Mouse (Mus musculus) midbrain, embryonic 16.5 days (tissue): ENCODE data around the gene Ppfibp1. TPM values are rescaled to one million over a fixed set of nuclear protein-coding genes. Genes with fewer than 3 reads are reported as not detected.

ENCODE experiments used
- ATAC-seq: fragments of 200-750 bp; cut with Nextera tagmentation; 2 replicates; pipeline ENCODE4 v1.8.0; 2017; ENCODE audit warnings: moderate TSS enrichment
- H3K27ac ChIP-seq: fragments of 300-500 bp; sonication (generic); 2 replicates; pipeline ENCODE4 v1.5.1; 2014; ENCODE audit warnings: mild to moderate bottlenecking, low read length, mixed read lengths
- H3K27me3 ChIP-seq: fragments of 300-500 bp; sonication (generic); 2 replicates; pipeline ENCODE4 v1.6.1; 2014; ENCODE audit warnings: low read depth, low read length, mixed read lengths; ENCODE audit not compliant: control insufficient read depth, insufficient read depth
- H3K36me3 ChIP-seq: fragments of 300-500 bp; sonication (generic); 2 replicates; pipeline ENCODE4 v1.6.1; 2014; ENCODE audit warnings: mild to moderate bottlenecking, low read length, moderate library complexity, mixed read lengths; ENCODE audit not compliant: control insufficient read depth, insufficient read depth
- H3K4me1 ChIP-seq: fragments of 300-500 bp; sonication (generic); 2 replicates; pipeline ENCODE4 v1.6.1; 2014; ENCODE audit warnings: mild to moderate bottlenecking, low read length, mixed read lengths; ENCODE audit not compliant: control insufficient read depth, insufficient read depth
- H3K4me2 ChIP-seq: fragments of 300-500 bp; sonication (generic); 2 replicates; pipeline ENCODE4 v1.6.1; 2014; ENCODE audit warnings: mild to moderate bottlenecking, low read length, mixed read lengths
- H3K4me3 ChIP-seq: fragments of 300-500 bp; sonication (generic); 2 replicates; pipeline ENCODE4 v1.5.1; 2014; ENCODE audit warnings: low read depth, mild to moderate bottlenecking, low read length, moderate library complexity, mixed read lengths
- H3K9ac ChIP-seq: fragments of 300-500 bp; sonication (generic); 2 replicates; pipeline ENCODE4 v1.6.1; 2014; ENCODE audit warnings: low read depth, low read length, mixed read lengths
- H3K9me3 ChIP-seq: fragments of 300-500 bp; sonication (generic); replicated peaks from 2 replicates; pipeline ENCODE4 v1.6.1; 2014; ENCODE audit warnings: mild to moderate bottlenecking, low read length, mixed read lengths; ENCODE audit not compliant: control insufficient read depth, poor library complexity, severe bottlenecking
- WGBS: fragments of 180-500 bp; shearing (Covaris S2); extraction: QIAGEN DNeasy Blood & Tissue Kit; methylation state at CpG from one replicate; pipeline ENCODE4 v1.1.7; 2014; 5-methylcytosine and 5-hydroxymethylcytosine counted together
- polyA plus RNA-seq: library from polyadenylated mRNA; unstranded; fragments of >200 nt; fragmentation: Nextera tagmentation; extraction: Ambion mirVana; gene quantifications from 2 replicates; pipeline ENCODE4 v1.2.1, GENCODE M21; 2015

Ppfibp1 gene
- polyA plus RNA-seq, 1 experiment from 2014 or later, result 19.6 TPM

GRCm38 (mm10) chr6:146941505-146942275, 53.4 kb downstream of the Ppfibp1 start:
- no peaks in the 10 kb centered on the region for H3K36me3 ChIP-seq
- no peaks in the 10 kb centered on the region for H3K9me3 ChIP-seq
- H3K4me1 ChIP-seq, result no peaks in the 10 kb centered on the region
- no peak for ATAC-seq
- 91% methylated on average over 7 of the region's 7 CpGs for WGBS
- H3K4me3 ChIP-seq, result no peak overlapping the region
- H3K4me2 ChIP-seq, result no peak overlapping the region
- H3K27me3 ChIP-seq, result no peaks in the 10 kb centered on the region
- H3K27ac ChIP-seq, result no peak overlapping the region
- H3K9ac ChIP-seq, result no peak overlapping the region

DNA sequence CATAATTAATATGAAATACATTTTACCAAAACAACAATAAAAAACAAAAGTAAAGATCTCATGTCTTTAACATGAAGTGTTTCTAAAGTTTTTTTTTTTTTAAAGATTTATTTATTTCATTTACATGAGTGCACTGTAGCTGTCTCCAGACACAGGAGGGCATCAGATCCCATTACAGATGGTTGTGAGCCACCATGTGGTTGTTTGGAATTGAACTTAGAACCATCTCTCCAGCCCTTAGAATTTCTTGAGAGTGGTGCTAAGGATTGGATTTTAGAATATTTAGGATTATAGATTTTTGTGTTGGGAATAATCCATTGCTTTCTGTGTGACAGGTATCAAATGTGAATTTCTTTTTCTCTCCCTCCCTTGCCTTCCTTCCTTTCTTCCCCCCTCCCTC, 55.7 kb downstream of the Ppfibp1 start:
- Histone ChIP-seq H3K9ac (no peak overlapping the region), H3K4me1 (no peaks in the 10 kb centered on the region), H3K36me3 (no peaks in the 10 kb centered on the region), H3K9me3 (no peaks in the 10 kb centered on the region), H3K4me2 (no peak overlapping the region), H3K27ac (no peak overlapping the region), H3K27me3 (no peaks in the 10 kb centered on the region), H3K4me3 (no peak overlapping the region)
- ATAC-seq, result no peak

DNA sequence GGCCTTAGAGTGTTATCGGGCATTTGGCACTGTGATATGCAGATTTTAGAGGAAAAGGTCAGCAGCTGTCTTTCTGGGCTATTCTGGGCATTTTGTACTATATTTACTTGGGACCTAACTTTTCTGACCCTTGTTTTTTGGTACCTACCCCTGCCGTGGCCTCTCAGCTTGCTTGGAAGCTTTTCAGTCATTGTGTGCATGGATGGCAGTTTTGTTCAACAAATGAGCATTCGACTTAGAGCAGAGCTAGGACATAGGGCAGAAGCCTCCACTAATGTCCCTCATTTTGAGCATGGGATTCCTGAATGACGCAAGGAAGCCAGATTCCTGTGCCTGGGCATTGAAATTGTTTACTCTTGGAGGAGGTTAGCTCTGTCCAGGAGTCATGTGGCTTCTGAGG, 56.5 kb downstream of the Ppfibp1 start:
- Histone ChIP-seq H3K9me3 (no peaks in the 10 kb centered on the region), H3K27me3 (no peaks in the 10 kb centered on the region), H3K27ac (no peak overlapping the region), H3K4me2 (no peak overlapping the region), H3K9ac (no peak overlapping the region), H3K36me3 (no peaks in the 10 kb centered on the region), H3K4me3 (no peak overlapping the region), H3K4me1 (0 out of 2 replicates have a peak, but pooled peaks cover under 1% of the 10 kb centered on the region)
- 59% methylated on average over 4 of the region's 4 CpGs for WGBS
- no peak for ATAC-seq

DNA sequence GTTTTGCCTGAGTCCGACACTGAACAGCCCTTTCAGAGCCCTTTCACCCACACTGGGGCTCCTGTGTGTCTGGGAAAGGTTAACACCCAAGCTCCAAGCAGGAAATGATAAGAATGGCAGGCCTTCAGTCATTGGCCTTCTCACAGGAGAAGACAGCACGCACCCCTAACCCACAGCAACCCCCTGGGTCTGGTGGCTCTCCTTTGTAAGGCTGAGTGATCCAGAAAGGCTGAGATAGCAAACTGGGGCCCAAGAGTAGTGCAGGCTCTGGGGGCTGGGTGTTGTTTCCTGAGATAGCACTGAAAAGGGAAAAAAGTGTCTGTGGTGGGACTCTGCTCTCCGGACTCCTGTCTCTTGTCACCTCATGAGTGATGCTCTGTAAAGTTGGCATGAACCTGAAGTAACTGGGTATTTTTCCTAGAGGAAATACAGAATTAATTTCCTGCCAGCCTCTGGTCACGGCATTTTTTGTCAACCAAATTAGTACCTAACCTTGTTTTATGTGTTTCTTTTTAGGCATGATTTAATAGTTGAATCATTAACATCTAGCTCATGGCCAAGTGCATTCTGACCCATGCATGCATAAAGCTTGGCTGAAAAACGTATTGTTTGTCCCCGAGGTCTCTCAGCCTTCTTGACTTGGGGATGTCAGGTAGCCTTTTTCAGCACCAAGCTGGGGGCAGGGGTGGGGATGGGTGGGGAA, 58.2 kb downstream of the Ppfibp1 start:
- Histone ChIP-seq H3K27ac (no peak overlapping the region), H3K4me3 (no peak overlapping the region), H3K36me3 (no peaks in the 10 kb centered on the region), H3K27me3 (no peaks in the 10 kb centered on the region), H3K9ac (no peak overlapping the region), H3K4me2 (no peak overlapping the region), H3K9me3 (no peaks in the 10 kb centered on the region), H3K4me1 (peaks cover 7% of the 10 kb centered on the region)
- no peak for ATAC-seq
- WGBS, result 83% methylated on average over 6 of the region's 6 CpGs

GRCm38 (mm10) chr6:146947186-146947585, 58.9 kb downstream of the Ppfibp1 start:
- H3K36me3 ChIP-seq, result no peaks in the 10 kb centered on the region
- ATAC-seq, result no peak
- H3K27ac ChIP-seq, result no peak overlapping the region
- H3K9ac ChIP-seq, result no peak overlapping the region
- H3K4me3 ChIP-seq, result no peak overlapping the region
- peaks cover 7% of the 10 kb centered on the region for H3K4me1 ChIP-seq
- no peaks in the 10 kb centered on the region for H3K9me3 ChIP-seq
- 81% methylated on average over 4 of the region's 4 CpGs for WGBS
- H3K4me2 ChIP-seq, result no peak overlapping the region
- no peaks in the 10 kb centered on the region for H3K27me3 ChIP-seq

GRCm38 (mm10) chr6:146949682-146950453, 61.6 kb downstream of the Ppfibp1 start:
- H3K4me2 ChIP-seq, result no peak overlapping the region
- no peak overlapping the region for H3K4me3 ChIP-seq
- no peak for ATAC-seq
- no peaks in the 10 kb centered on the region for H3K36me3 ChIP-seq
- no peak overlapping the region for H3K9ac ChIP-seq
- H3K27ac ChIP-seq, result no peak overlapping the region
- no peaks in the 10 kb centered on the region for H3K27me3 ChIP-seq
- H3K4me1 ChIP-seq, result peaks cover 12% of the 10 kb centered on the region
- no peaks in the 10 kb centered on the region for H3K9me3 ChIP-seq
- WGBS, result 24% methylated on average over 10 of the region's 10 CpGs

- Histone ChIP-seq H3K36me3 (no peaks in the 10 kb centered on the region), H3K9me3 (no peaks in the 10 kb centered on the region), H3K9ac (no peak overlapping the region), H3K4me2 (no peak overlapping the region), H3K4me1 (peaks cover 12% of the 10 kb centered on the region), H3K4me3 (no peak overlapping the region), H3K27ac (no peak overlapping the region), H3K27me3 (no peaks in the 10 kb centered on the region)
- 7% methylated on average over 1 of the region's 1 CpGs for whole genome bisulfite sequencing
- ATAC-seq, result no peak
These were observed 62.2 kb downstream of the Ppfibp1 start for GRCm38 (mm10) chr6:146950454-146950832.

DNA sequence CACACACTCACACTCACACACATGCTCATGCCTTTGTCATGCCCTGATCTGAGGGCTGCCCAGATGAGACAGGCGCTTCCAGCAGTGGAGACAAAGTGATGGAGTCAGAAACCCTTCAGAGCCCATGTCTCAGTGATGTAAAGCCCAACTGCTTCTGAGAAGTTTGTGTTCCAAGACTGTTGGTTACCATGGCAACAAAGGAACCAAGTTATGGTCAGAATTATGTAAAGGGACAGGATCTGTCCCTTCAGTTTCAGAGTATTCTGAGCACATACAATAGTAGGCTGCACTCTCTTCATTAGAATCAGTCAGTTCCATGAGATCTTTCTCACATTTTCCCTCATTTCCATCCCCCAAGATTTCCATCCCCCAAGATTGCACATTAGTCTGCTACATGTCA, 66.0 kb downstream of the Ppfibp1 start, which contains the start of gene 1700034J05Rik:
1700034J05Rik (minus strand) TSS at position 165 of the 400 bp plus-strand sequence.
- no peak within 1 kb of the TSS for H3K9ac ChIP-seq
- H3K27ac ChIP-seq, result no peak within 1 kb of the TSS
- ATAC-seq, result peak; percentile 71; the same call in 1 of the 2 replicates
- no peaks in the 10 kb centered on the region for H3K27me3 ChIP-seq
- peaks cover 12% of the 10 kb centered on the region for H3K4me1 ChIP-seq
- H3K36me3 ChIP-seq, result no peaks in the 10 kb centered on the region
- H3K4me2 ChIP-seq, result no peak within 1 kb of the TSS
- no peak within 1 kb of the TSS for H3K4me3 ChIP-seq
- WGBS, result 75% methylated on average over 1 of the region's 1 CpGs
- H3K9me3 ChIP-seq, result no peaks in the 10 kb centered on the region

DNA sequence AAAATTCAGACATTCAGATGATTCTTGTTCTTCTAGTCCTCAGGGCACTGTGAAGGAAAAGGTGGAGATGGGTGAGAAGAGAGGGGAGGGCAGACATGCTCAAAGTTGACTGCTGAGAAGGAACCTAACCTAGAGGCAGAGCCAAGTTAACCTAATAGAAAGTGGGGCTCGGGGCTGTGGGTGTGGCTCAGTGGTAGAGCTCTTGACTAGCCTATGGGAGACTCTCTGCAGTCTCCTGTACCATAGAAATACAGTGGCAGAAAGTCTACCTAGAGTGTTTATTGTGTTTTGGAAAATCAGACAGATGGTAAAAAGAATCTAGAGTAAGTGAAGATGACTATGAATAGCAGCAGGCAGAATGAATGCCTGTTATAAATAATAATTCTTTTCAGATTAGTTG, 67.2 kb downstream of the Ppfibp1 start:
- ATAC-seq, result no peak
- Histone ChIP-seq H3K4me3 (no peak overlapping the region), H3K36me3 (no peaks in the 10 kb centered on the region), H3K4me1 (peaks cover 6% of the 10 kb centered on the region), H3K9me3 (no peaks in the 10 kb centered on the region), H3K4me2 (no peak overlapping the region), H3K27ac (no peak overlapping the region), H3K27me3 (no peaks in the 10 kb centered on the region), H3K9ac (no peak overlapping the region)
- 83% methylated on average over 1 of the region's 1 CpGs for WGBS
